Mouse (Mus musculus): ENCODE measurements around the gene Alpk3. TPM values are rescaled to one million over a fixed set of nuclear protein-coding genes. Genes with fewer than 3 reads are reported as not detected.

Gene Alpk3
- total RNA-seq, 1 experiment, result 3.3 TPM

GRCm38 (mm10) chr7:81024118-81024517 lies 33.3 kb upstream of the Alpk3 start:
- H3K9ac ChIP-seq (ENCODE audit: insufficient read depth, low read depth, low read length, poor library complexity, severe bottlenecking), result no peak overlapping the region
- no peak overlapping the region for H3K27ac ChIP-seq (ENCODE audit: insufficient read depth, low read depth, low read length, poor library complexity, severe bottlenecking)
- DNase-seq (ENCODE audit: low read depth, low spot score), result no peak
- peaks cover 26% of the 10 kb centered on the region for H3K36me3 ChIP-seq (ENCODE audit: control insufficient read depth, insufficient read depth, low read length, poor library complexity, severe bottlenecking)
- TF ChIP-seq HCFC1 (IDR thresholded peaks at IDR 0.05; ENCODE audit: borderline replicate concordance, insufficient read depth, low read length), result no peak
- TF ChIP-seq ZNF384 (IDR thresholded peaks at IDR 0.05; ENCODE audit: low read depth, low read length), result no peak
- no peak for TF ChIP-seq CHD2 (IDR thresholded peaks at IDR 0.05; ENCODE audit: low read depth, low read length)
- TF ChIP-seq MAFK (IDR thresholded peaks at IDR 0.05; ENCODE audit: insufficient read depth, low read depth, low read length), result no peak
- TF ChIP-seq ZC3H11A (IDR thresholded peaks at IDR 0.05; ENCODE audit: borderline replicate concordance, low read depth, low read length), result no peak
- in situ Hi-C loops (cut with MboI; ENCODE audit: low sequenced_read_pairs in 2 of 2, unreplicated experiment in 2 of 2), result no loop called here
- H3K9me3 ChIP-seq (ENCODE audit: control insufficient read depth, insufficient read depth, low read depth, low read length), result no peaks in the 10 kb centered on the region
- no peak overlapping the region for H3K4me3 ChIP-seq (ENCODE audit: insufficient read depth in 1 of 2, low read depth in 1 of 2, low read length in 2 of 2, poor library complexity in 1 of 2, severe bottlenecking in 1 of 2)
- H3K4me1 ChIP-seq (ENCODE audit: control insufficient read depth in 2 of 2, insufficient read depth in 2 of 2, low read length in 2 of 2, poor library complexity in 1 of 2), result peaks cover 4 to 12% of the 10 kb centered on the region in 2 experiments

GRCm38 (mm10) chr7:81024651-81025050 lies 32.7 kb upstream of the Alpk3 start:
- no peak overlapping the region for H3K9ac ChIP-seq (ENCODE audit: insufficient read depth, low read depth, low read length, poor library complexity, severe bottlenecking)
- no peak overlapping the region for H3K4me3 ChIP-seq (ENCODE audit: insufficient read depth in 1 of 2, low read depth in 1 of 2, low read length in 2 of 2, poor library complexity in 1 of 2, severe bottlenecking in 1 of 2)
- TF ChIP-seq ZNF384 (IDR thresholded peaks at IDR 0.05; ENCODE audit: low read depth, low read length) (no peak), ZC3H11A (IDR thresholded peaks at IDR 0.05; ENCODE audit: borderline replicate concordance, low read depth, low read length) (no peak), CHD2 (IDR thresholded peaks at IDR 0.05; ENCODE audit: low read depth, low read length) (no peak), MAFK (IDR thresholded peaks at IDR 0.05; ENCODE audit: insufficient read depth, low read depth, low read length) (no peak), HCFC1 (IDR thresholded peaks at IDR 0.05; ENCODE audit: borderline replicate concordance, insufficient read depth, low read length) (no peak)
- no peaks in the 10 kb centered on the region for H3K9me3 ChIP-seq (ENCODE audit: control insufficient read depth, insufficient read depth, low read depth, low read length)
- in situ Hi-C loops (cut with MboI; ENCODE audit: low sequenced_read_pairs in 2 of 2, unreplicated experiment in 2 of 2), result no loop called here
- H3K36me3 ChIP-seq (ENCODE audit: control insufficient read depth, insufficient read depth, low read length, poor library complexity, severe bottlenecking), result peaks cover 30% of the 10 kb centered on the region
- no peak for DNase-seq (ENCODE audit: low read depth, low spot score)
- H3K27ac ChIP-seq (ENCODE audit: insufficient read depth, low read depth, low read length, poor library complexity, severe bottlenecking), result no peak overlapping the region
- peaks cover 4 to 12% of the 10 kb centered on the region in 2 experiments for H3K4me1 ChIP-seq (ENCODE audit: control insufficient read depth in 2 of 2, insufficient read depth in 2 of 2, low read length in 2 of 2, poor library complexity in 1 of 2)

- Histone ChIP-seq H3K4me3 (ENCODE audit: insufficient read depth in 1 of 2, low read depth in 1 of 2, low read length in 2 of 2, poor library complexity in 1 of 2, severe bottlenecking in 1 of 2) (no peak overlapping the region), H3K27ac (ENCODE audit: insufficient read depth, low read depth, low read length, poor library complexity, severe bottlenecking) (no peak overlapping the region), H3K36me3 (ENCODE audit: control insufficient read depth, insufficient read depth, low read length, poor library complexity, severe bottlenecking) (peaks cover 30% of the 10 kb centered on the region), H3K9me3 (ENCODE audit: control insufficient read depth, insufficient read depth, low read depth, low read length) (no peaks in the 10 kb centered on the region), H3K9ac (ENCODE audit: insufficient read depth, low read depth, low read length, poor library complexity, severe bottlenecking) (no peak overlapping the region), H3K4me1 (ENCODE audit: control insufficient read depth in 2 of 2, insufficient read depth in 2 of 2, low read length in 2 of 2, poor library complexity in 1 of 2) (peaks cover 0 to 6% of the 10 kb centered on the region in 2 experiments; a peak in 1 of 4 replicates)
- TF ChIP-seq ZC3H11A (IDR thresholded peaks at IDR 0.05; ENCODE audit: borderline replicate concordance, low read depth, low read length) (no peak), MAFK (IDR thresholded peaks at IDR 0.05; ENCODE audit: insufficient read depth, low read depth, low read length) (no peak), CHD2 (IDR thresholded peaks at IDR 0.05; ENCODE audit: low read depth, low read length) (no peak), ZNF384 (IDR thresholded peaks at IDR 0.05; ENCODE audit: low read depth, low read length) (no peak)
- in situ Hi-C loops (cut with MboI; ENCODE audit: low sequenced_read_pairs in 2 of 2, unreplicated experiment in 2 of 2), result no loop called here
- no peak for DNase-seq (ENCODE audit: low read depth, low spot score)
Observed at GRCm38 (mm10) chr7:81025751-81026150, 31.6 kb upstream of the Alpk3 start.

DNA sequence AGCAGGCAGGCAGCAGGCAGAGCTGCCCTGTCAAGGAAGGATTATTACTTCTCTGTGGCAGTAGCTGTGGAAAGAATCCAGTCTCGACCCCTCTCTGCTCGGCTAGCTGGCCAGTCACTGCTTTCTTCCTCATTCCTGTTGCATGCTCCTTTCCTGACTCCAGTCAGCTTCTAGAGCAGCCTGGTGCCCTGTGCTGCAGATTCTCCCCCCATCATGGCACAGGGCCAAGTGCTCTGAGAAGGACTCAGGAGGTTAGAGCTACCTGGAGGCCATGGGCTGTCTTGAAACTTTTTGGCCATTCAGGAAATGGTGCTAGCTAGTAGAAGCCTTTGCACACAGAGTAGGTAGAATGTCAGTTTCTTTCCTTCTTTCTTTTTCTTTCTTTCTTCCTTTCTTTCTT lies 17.7 kb upstream of the Alpk3 start:
- no peaks in the 10 kb centered on the region for H3K4me1 ChIP-seq (ENCODE audit: control insufficient read depth in 2 of 2, insufficient read depth in 2 of 2, low read length in 2 of 2, poor library complexity in 1 of 2)
- DNase-seq (ENCODE audit: low read depth, low spot score), result no peak
- H3K36me3 ChIP-seq (ENCODE audit: control insufficient read depth, insufficient read depth, low read length, poor library complexity, severe bottlenecking), result peaks cover 33% of the 10 kb centered on the region
- in situ Hi-C loops (cut with MboI; ENCODE audit: low sequenced_read_pairs in 2 of 2, unreplicated experiment in 2 of 2), result no loop called here
- no peaks in the 10 kb centered on the region for H3K9me3 ChIP-seq (ENCODE audit: control insufficient read depth, insufficient read depth, low read depth, low read length)
- no peak overlapping the region for H3K27ac ChIP-seq (ENCODE audit: insufficient read depth, low read depth, low read length, poor library complexity, severe bottlenecking)
- TF ChIP-seq HCFC1 (IDR thresholded peaks at IDR 0.05; ENCODE audit: borderline replicate concordance, insufficient read depth, low read length) (no peak), ZC3H11A (IDR thresholded peaks at IDR 0.05; ENCODE audit: borderline replicate concordance, low read depth, low read length) (no peak), ZNF384 (IDR thresholded peaks at IDR 0.05; ENCODE audit: low read depth, low read length) (no peak), CHD2 (IDR thresholded peaks at IDR 0.05; ENCODE audit: low read depth, low read length) (no peak), MAFK (IDR thresholded peaks at IDR 0.05; ENCODE audit: insufficient read depth, low read depth, low read length) (no peak)
- H3K9ac ChIP-seq (ENCODE audit: insufficient read depth, low read depth, low read length, poor library complexity, severe bottlenecking), result no peak overlapping the region
- H3K4me3 ChIP-seq (ENCODE audit: insufficient read depth in 1 of 2, low read depth in 1 of 2, low read length in 2 of 2, poor library complexity in 1 of 2, severe bottlenecking in 1 of 2), result no peak overlapping the region

Data from ES-E14 (cell line).